Comparison of ENCODE assay signal across 9 mouse cellular contexts in genomic region chr13:55923505-55924136, GRCm38 (mm10).
DNase-seq lines count a peak whose midpoint lies in the region; ATAC-seq and TF ChIP-seq lines count a peak whose summit lies in the region.
"Had no signal": no experiment of that assay in that cellular context is flagged by ENCODE, and none has a peak within 500 bp of the region (broad histone marks: within the 10 kb centered on the region; RNA-seq: fewer than 3 reads in every experiment).

No protein-coding gene starts in this region.

- H3K27ac ChIP-seq in forebrain, embryonic 10.5 days, result no peak overlapping the region
- no peak overlapping the region for H3K27ac ChIP-seq in forebrain, postnatal 0 days (ENCODE audit: low read depth, low read length)
- H3K27ac ChIP-seq in limb, embryonic 14.5 days (replicated peaks; ENCODE audit: low read depth, low read length), result no peak overlapping the region

- no peak overlapping the region for H3K9ac ChIP-seq in forebrain, postnatal 0 days
- no peak overlapping the region for H3K9ac ChIP-seq in limb, embryonic 14.5 days (ENCODE audit: low read depth, low read length, severe bottlenecking)

- H3K27me3 ChIP-seq in forebrain, embryonic 10.5 days (ENCODE audit: poor library complexity, severe bottlenecking), result peaks cover 84% of the 10 kb centered on the region
- H3K27me3 ChIP-seq in forebrain, postnatal 0 days (ENCODE audit: insufficient read depth, low read length), result no peaks in the 10 kb centered on the region; the same call in 1 of the 2 replicates
- H3K27me3 ChIP-seq in limb, embryonic 14.5 days (ENCODE audit: control insufficient read depth, insufficient read depth, low read length), result no peaks in the 10 kb centered on the region

- intact Hi-C loops in left cerebral cortex, postnatal 4 days (cut with DNase I), result no loop called here

- H3K9me3 ChIP-seq in forebrain, embryonic 10.5 days, result no peaks in the 10 kb centered on the region
- no peaks in the 10 kb centered on the region for H3K9me3 ChIP-seq in forebrain, postnatal 0 days (ENCODE audit: low read length)
- no peaks in the 10 kb centered on the region for H3K9me3 ChIP-seq in limb, embryonic 14.5 days (ENCODE audit: control insufficient read depth, low read length)

- H3K4me2 ChIP-seq in forebrain, postnatal 0 days (ENCODE audit: low read depth), result no peak overlapping the region
- peak overlapping the region; percentile 29; the same call in 1 of the 2 replicates for H3K4me2 ChIP-seq in limb, embryonic 14.5 days (replicated peaks; ENCODE audit: low read depth, low read length, severe bottlenecking)

- TF ChIP-seq CTCF in forebrain, postnatal 0 days (IDR thresholded peaks at IDR 0.05; ENCODE audit: low read depth), result no peak

- WGBS in forebrain, embryonic 10.5 days, result 12% methylated on average over 7 of the region's 7 CpGs
- 22% methylated on average over 7 of the region's 7 CpGs for WGBS in forebrain, postnatal 0 days
- WGBS in limb, embryonic 14.5 days, result 6% methylated on average over 7 of the region's 7 CpGs

- no peak for ATAC-seq in forebrain, postnatal 0 days
- ATAC-seq in limb, embryonic 14.5 days (ENCODE audit: low FRiP score, low read depth), result peak; percentile 62; the same call in 1 of the 2 replicates

- H3K4me1 ChIP-seq in forebrain, embryonic 10.5 days, result peaks cover 33% of the 10 kb centered on the region
- H3K4me1 ChIP-seq in forebrain, postnatal 0 days (ENCODE audit: insufficient read depth), result no peaks in the 10 kb centered on the region
- H3K4me1 ChIP-seq in limb, embryonic 14.5 days (ENCODE audit: control insufficient read depth, insufficient read depth, low read length), result peaks cover 6% of the 10 kb centered on the region; the same call in 1 of the 2 replicates

- peak; percentile 37 for DNase-seq in forebrain, embryonic 10.5 days (ENCODE audit: extremely low spot score, low spot score)
- no peak for DNase-seq in forebrain, postnatal 0 days
- DNase-seq in urinary bladder, postnatal 25 days (ENCODE audit: low spot score), result peak; percentile 15
- no peak for DNase-seq in urinary bladder, adult 2 months (ENCODE audit: low spot score)
- DNase-seq in limb, embryonic 14.5 days (ENCODE audit: low spot score), result peak; percentile 8
- no peak for DNase-seq in layer of hippocampus, postnatal 10 days (ENCODE audit: low spot score in 2 of 2)
- DNase-seq in frontal cortex, postnatal 25 days (ENCODE audit: low spot score in 2 of 2), result no peak
- DNase-seq in left cerebral cortex, postnatal 4 days, result no peak
- DNase-seq: cerebellum, adult 9-11 months had no signal

- peak overlapping the region; percentile 11; the same call in 1 of the 2 replicates for H3K4me3 ChIP-seq in forebrain, embryonic 10.5 days
- H3K4me3 ChIP-seq in forebrain, postnatal 0 days (ENCODE audit: low read depth, low read length), result no peak overlapping the region
- H3K4me3 ChIP-seq in limb, embryonic 14.5 days (replicated peaks; ENCODE audit: low read length), result no peak overlapping the region

- no peak for TF ChIP-seq POLR2A in limb, embryonic 14.5 days (IDR thresholded peaks at IDR 0.05; ENCODE audit: borderline replicate concordance, extremely low read depth, insufficient read depth, insufficient read length)

- no peaks in the 10 kb centered on the region for H3K36me3 ChIP-seq in forebrain, embryonic 10.5 days (replicated peaks)
- H3K36me3 ChIP-seq in forebrain, postnatal 0 days (ENCODE audit: insufficient read depth), result no peaks in the 10 kb centered on the region
- no peaks in the 10 kb centered on the region for H3K36me3 ChIP-seq in limb, embryonic 14.5 days (ENCODE audit: control insufficient read depth, insufficient read depth, low read length)

Comparison
In these comparisons a context has a peak if more than half of its experiments do, and no peak if none do; other contexts are left out.
1. DNase-seq: peak in forebrain, embryonic 10.5 days (single experiment), urinary bladder, postnatal 25 days (single experiment) and limb, embryonic 14.5 days (single experiment); none in forebrain, postnatal 0 days (single experiment), urinary bladder, adult 2 months (single experiment), layer of hippocampus, postnatal 10 days (0 of 2), frontal cortex, postnatal 25 days (0 of 2) and left cerebral cortex, postnatal 4 days (single experiment).